Mouse (Mus musculus) CH12.LX (cell line): Measurements from ENCODE around the gene Gm26602. TPM values are rescaled to one million over a fixed set of nuclear protein-coding genes. Genes with fewer than 3 reads are reported as not detected.

Source experiments
- DNase-seq: peaks from one replicate; pipeline ENCODE4 v3.0.0-alpha.2; 2013; ENCODE audit errors: extremely low read depth
- H3K27ac ChIP-seq: 2 replicates; pipeline ENCODE4 v1.5.1; 2012; ENCODE audit warnings: low read depth, mild to moderate bottlenecking, control low read depth, moderate library complexity; ENCODE audit not compliant: insufficient read depth
- H3K27me3 ChIP-seq: replicated peaks from 2 replicates; pipeline ENCODE3; 2012; ENCODE audit warnings: inconsistent platforms
- H3K36me3 ChIP-seq, 2 experiments: replicated peaks in 1 of 2; 2 replicates each; pipeline versions ENCODE3 to v1.6.1; 2012; ENCODE audit warnings: inconsistent platforms in 1 of 2, low read length in 1 of 2, mild to moderate bottlenecking in 1 of 2, mixed read lengths in 1 of 2, moderate library complexity in 1 of 2; ENCODE audit not compliant: control insufficient read depth in 1 of 2, insufficient read depth in 1 of 2
- H3K4me1 ChIP-seq, 2 experiments: 2 replicates each; pipeline ENCODE4 v1.6.1; 2012; ENCODE audit warnings: inconsistent platforms in 1 of 2, moderate library complexity in 1 of 2; ENCODE audit not compliant: insufficient read depth in 2 of 2, control insufficient read depth in 1 of 2
- H3K4me2 ChIP-seq: 2 replicates; pipeline ENCODE4 v1.6.1; 2012; ENCODE audit warnings: low read depth, mild to moderate bottlenecking, control low read depth; ENCODE audit not compliant: poor library complexity, insufficient read depth, severe bottlenecking
- H3K4me3 ChIP-seq, 3 experiments: fragments of 150-350 bp in 1 of 3; sonication (generic) in 1 of 3; replicated peaks in 1 of 3; 2 replicates each; pipeline versions ENCODE3 to v1.5.1; 2011 to 2012; ENCODE audit warnings: low read depth in 2 of 3, low read length in 2 of 3, mild to moderate bottlenecking in 2 of 3, moderate library complexity in 2 of 3, control low read depth in 1 of 3, improper control_type of control experiment in 1 of 3, inconsistent platforms in 1 of 3, mixed read lengths in 1 of 3; ENCODE audit not compliant: poor library complexity in 1 of 3
- H3K79me2 ChIP-seq: replicated peaks from 2 replicates; pipeline ENCODE4 v1.6.1; 2012; ENCODE audit warnings: mild to moderate bottlenecking, moderate library complexity; ENCODE audit not compliant: control insufficient read depth, poor library complexity, insufficient read depth, severe bottlenecking; ENCODE audit errors: extremely low read depth
- H3K9ac ChIP-seq: 2 replicates; pipeline ENCODE4 v1.6.1; 2012; ENCODE audit warnings: low read depth, mild to moderate bottlenecking, control low read depth, moderate library complexity; ENCODE audit not compliant: insufficient read depth
- H3K9me3 ChIP-seq: replicated peaks from 2 replicates; pipeline ENCODE3; 2012; ENCODE audit warnings: low read length, inconsistent platforms, mixed read lengths
- CHD1 ChIP-seq: IDR thresholded peaks from 2 replicates; pipeline ENCODE4 v1.6.1; 2012; ENCODE audit warnings: low read depth, low read length, improper control_type of control experiment, inconsistent platforms
- CTCF ChIP-seq, 2 experiments: IDR thresholded peaks in 1 of 2; conservative IDR thresholded peaks in 1 of 2; 2 replicates each; pipeline ENCODE4 v1.5.1; 2011 to 2012; ENCODE audit warnings: low read depth in 2 of 2, low read length in 2 of 2, improper control_type of control experiment in 1 of 2, inconsistent platforms in 1 of 2, mild to moderate bottlenecking in 1 of 2, moderate library complexity in 1 of 2
- E2F4 ChIP-seq: IDR thresholded peaks from 2 replicates; pipeline ENCODE4 v1.6.1; 2011; ENCODE audit warnings: low read depth, low read length, improper control_type of control experiment; ENCODE audit not compliant: insufficient replicate concordance
- EP300 ChIP-seq: IDR thresholded peaks from 2 replicates; pipeline ENCODE4 v1.6.1; 2011; ENCODE audit warnings: low read length, improper control_type of control experiment
- HCFC1 ChIP-seq: IDR thresholded peaks from 2 replicates; pipeline ENCODE4 v1.6.1; 2012; ENCODE audit warnings: low read depth, mild to moderate bottlenecking, inconsistent platforms, low read length, improper control_type of control experiment
- IRF4 ChIP-seq: IDR thresholded peaks from 2 replicates; pipeline ENCODE4 v1.6.1; 2014; ENCODE audit warnings: low read depth, mild to moderate bottlenecking, inconsistent platforms, low read length, improper control_type of control experiment
- JUND ChIP-seq: conservative IDR thresholded peaks from 2 replicates; pipeline ENCODE4 v1.6.1; 2011; ENCODE audit warnings: low read depth, low read length, improper control_type of control experiment
- MAZ ChIP-seq: IDR thresholded peaks from 2 replicates; pipeline ENCODE4 v1.6.1; 2012; ENCODE audit warnings: low read depth, mild to moderate bottlenecking, inconsistent platforms, low read length, improper control_type of control experiment, moderate library complexity
- MEF2A ChIP-seq: IDR thresholded peaks from 2 replicates; pipeline ENCODE4 v1.6.1; 2014; ENCODE audit warnings: low read depth, mild to moderate bottlenecking, inconsistent platforms, low read length, improper control_type of control experiment, borderline replicate concordance
- POLR2AphosphoS2 ChIP-seq: IDR thresholded peaks from 2 replicates; pipeline ENCODE4 v1.6.1; 2011; ENCODE audit warnings: low read depth, low read length, improper control_type of control experiment
- RAD21 ChIP-seq: IDR thresholded peaks from 2 replicates; pipeline ENCODE4 v1.6.1; 2011; ENCODE audit warnings: low read depth, mild to moderate bottlenecking, low read length, improper control_type of control experiment, moderate library complexity
- RCOR1 ChIP-seq: conservative IDR thresholded peaks from 2 replicates; pipeline ENCODE4 v1.6.1; 2012; ENCODE audit warnings: low read depth, mild to moderate bottlenecking, inconsistent platforms, low read length, improper control_type of control experiment
- SIN3A ChIP-seq: IDR thresholded peaks from 2 replicates; pipeline ENCODE4 v1.6.1; 2012; ENCODE audit warnings: low read length, improper control_type of control experiment, inconsistent platforms
- SMC3 ChIP-seq: IDR thresholded peaks from 2 replicates; pipeline ENCODE4 v1.6.1; 2011; ENCODE audit warnings: low read depth, low read length, improper control_type of control experiment
- TBP ChIP-seq: conservative IDR thresholded peaks from 2 replicates; pipeline ENCODE4 v1.6.1; 2011; ENCODE audit warnings: low read depth, low read length, improper control_type of control experiment
- TCF12 ChIP-seq: IDR thresholded peaks from 2 replicates; pipeline ENCODE4 v1.6.1; 2014; ENCODE audit warnings: low read depth, mild to moderate bottlenecking, inconsistent platforms, low read length, improper control_type of control experiment
- UBTF ChIP-seq: IDR thresholded peaks from 2 replicates; pipeline ENCODE4 v1.6.1; 2012; ENCODE audit warnings: low read depth, mild to moderate bottlenecking, inconsistent platforms, low read length, improper control_type of control experiment, moderate library complexity
- USF2 ChIP-seq: conservative IDR thresholded peaks from 2 replicates; pipeline ENCODE4 v1.6.1; 2011; ENCODE audit warnings: low read depth, low read length, improper control_type of control experiment
- ZC3H11A ChIP-seq: IDR thresholded peaks from 2 replicates; pipeline ENCODE4 v1.6.1; 2012; ENCODE audit warnings: low read depth, mild to moderate bottlenecking, inconsistent platforms, low read length, improper control_type of control experiment
- dilution Hi-C: fragments of 300-500 bp; cut with MboI; formaldehyde crosslinking; loops from 2 replicates; pipeline ENCODE4 v1.14.3; 2020; ENCODE audit warnings: low sequenced_read_pairs; ENCODE audit not compliant: extremely low pct_unique_long_range_greater_than_20kb, extremely low pct_ligation_motif_present
- in situ Hi-C: fragments of 300-500 bp; cut with MboI; formaldehyde crosslinking; loops from 3 replicates; pipeline ENCODE4 v1.14.3; 2019; ENCODE audit warnings: low sequenced_read_pairs, low pct_ligation_motif_present, low pct_unique_long_range_greater_than_20kb, mixed read lengths
- polyA plus RNA-seq: library from polyadenylated mRNA; unstranded; fragments of >175 nt; gene quantifications from 2 replicates; pipeline ENCODE4 v1.2.1, GENCODE M21; 2012; ENCODE audit warnings: low read depth; ENCODE audit not compliant: insufficient read length
- total RNA-seq, 2 experiments: library from RNA; depleted of rRNA; stranded (reverse); fragments of 300-350 nt in 1 of 2; fragments of >200 nt in 1 of 2; gene quantifications; 2 replicates each; pipeline ENCODE4 v1.2.3; 2012 to 2014

Gene Gm26602
- total and polyA plus RNA-seq, 3 experiments, result 8.1 TPM; not detected in 2

DNA sequence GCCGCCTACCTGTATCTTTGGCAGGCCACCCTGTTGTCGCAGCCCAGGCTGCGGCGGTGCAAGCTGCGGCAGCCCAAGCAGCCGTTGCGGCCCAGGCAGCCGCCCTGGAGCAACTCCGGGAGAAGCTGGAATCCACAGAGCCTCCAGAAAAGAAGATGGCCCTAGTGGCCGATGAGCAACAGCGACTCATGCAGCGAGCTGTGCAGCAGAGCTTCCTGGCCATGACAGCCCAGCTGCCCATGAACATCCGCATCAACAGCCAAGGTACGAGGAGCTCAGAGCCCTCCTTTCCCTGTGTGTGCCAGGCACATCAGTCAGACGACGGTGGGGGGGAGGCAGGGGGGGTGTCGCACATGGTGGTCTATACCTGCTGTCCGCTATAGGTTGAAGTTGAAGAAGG lies 40.0 kb downstream of the Gm26602 start:
- H3K36me3 ChIP-seq, result peaks cover 66 to 83% of the 10 kb centered on the region in 2 experiments
- no peak for TF ChIP-seq HCFC1
- TF ChIP-seq E2F4, result no peak
- no peak for TF ChIP-seq UBTF
- TF ChIP-seq TBP, result no peak
- no peak for TF ChIP-seq TCF12
- no peak for TF ChIP-seq RCOR1
- no peak for TF ChIP-seq IRF4
- TF ChIP-seq CHD1, result no peak
- TF ChIP-seq, all 38 proteins: peak for 0

DNA sequence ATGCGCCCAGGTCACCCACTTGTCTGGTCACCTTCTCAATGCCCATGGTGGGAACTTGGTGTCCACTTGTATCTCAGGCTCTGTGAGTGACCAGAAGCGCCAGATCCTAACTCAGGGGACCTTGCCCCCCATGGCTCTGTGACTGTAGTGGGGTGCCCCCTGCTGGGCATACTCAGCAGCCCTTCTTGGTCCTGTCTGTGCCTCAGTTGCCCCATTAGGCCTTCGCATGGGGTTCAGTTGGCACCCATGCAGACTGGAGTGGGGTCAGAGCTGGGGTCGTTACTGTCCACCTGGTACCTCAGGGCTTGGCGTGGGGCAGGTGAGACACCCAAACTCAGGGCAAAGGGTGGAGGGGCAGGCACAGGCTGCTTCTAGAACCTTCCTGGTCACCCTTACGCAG lies 43.3 kb downstream of the Gm26602 start:
- Histone ChIP-seq H3K27ac (no peak overlapping the region), H3K9ac (no peak overlapping the region), H3K9me3 (no peaks in the 10 kb centered on the region), H3K4me2 (no peak overlapping the region), H3K79me2 (no peaks in the 10 kb centered on the region), H3K36me3 (peaks cover 40 to 53% of the 10 kb centered on the region in 2 experiments), H3K4me3 (no peak overlapping the region), H3K27me3 (no peaks in the 10 kb centered on the region), H3K4me1 (peaks cover 28 to 57% of the 10 kb centered on the region in 2 experiments)
- in situ Hi-C loops, result no loop called here
- DNase-seq, result no peak
- TF ChIP-seq RAD21 (peak; percentile 69), USF2 (no peak), CTCF (conservative IDR thresholded peaks at IDR 0.05 in 1 of 2, IDR thresholded peaks at IDR 0.05 in 1 of 2; ENCODE audit: low read depth in 2 of 2, low read length in 2 of 2) (peak; percentile 25 to 75; a peak in 3 of 4 replicates), MAZ (no peak), POLR2AphosphoS2 (no peak; the same call in 1 of the 2 replicates), E2F4 (no peak), SIN3A (no peak), IRF4 (peak; percentile 5; the same call in 1 of the 2 replicates), MEF2A (peak; percentile 21; the same call in 1 of the 2 replicates), SMC3 (peak; percentile 79), JUND (no peak), ZC3H11A (0 out of 2 replicates have a peak, but pooled peaks have one; percentile 14), EP300 (no peak)
- TF ChIP-seq, all 38 proteins: peak for 6
- dilution Hi-C loops, result no loop called here

More for the DNA sequence above, 40.0 kb downstream of the Gm26602 start:
- Histone ChIP-seq H3K9ac (no peak overlapping the region), H3K79me2 (peaks cover 17% of the 10 kb centered on the region; the same call in 1 of the 2 replicates), H3K4me1 (peaks cover 25 to 64% of the 10 kb centered on the region in 2 experiments), H3K9me3 (no peaks in the 10 kb centered on the region), H3K4me3 (no peak overlapping the region), H3K4me2 (no peak overlapping the region), H3K27me3 (no peaks in the 10 kb centered on the region), H3K27ac (no peak overlapping the region)
- no peak for DNase-seq
- in situ Hi-C loops (no loop called here), dilution Hi-C loops (no loop called here)
